Mouse (Mus musculus): Measurements from ENCODE around the gene AC124108.1. TPM values are rescaled to one million over a fixed set of nuclear protein-coding genes. Genes with fewer than 3 reads are reported as not detected.

The AC124108.1 gene
- polyA plus RNA-seq, 1 experiment from 2014 or later, result not detected

GRCm38 (mm10) chr1:132190040-132190513 is 1.2 kb upstream of the AC124108.1 start:
- H3K36me3 ChIP-seq (ENCODE audit: inconsistent target), result no peaks in the 10 kb centered on the region
- WGBS (ENCODE audit: missing documents), result 1% methylated on average over 45 of the region's 50 CpGs
- no peaks in the 10 kb centered on the region for H3K79me2 ChIP-seq (ENCODE audit: inconsistent target)
- H3K27ac ChIP-seq, result no peak overlapping the region
- no peak overlapping the region for H3K4me3 ChIP-seq (ENCODE audit: inconsistent target)

GRCm38 (mm10) chr1:132190621-132191092 is 600 bp upstream of the AC124108.1 start:
- WGBS (ENCODE audit: missing documents), result 1% methylated on average over 58 of the region's 62 CpGs
- Histone ChIP-seq H3K79me2 (ENCODE audit: inconsistent target) (no peaks in the 10 kb centered on the region), H3K36me3 (ENCODE audit: inconsistent target) (no peaks in the 10 kb centered on the region), H3K27ac (no peak overlapping the region), H3K4me3 (ENCODE audit: inconsistent target) (no peak overlapping the region)

GRCm38 (mm10) chr1:132191786-132192680 is 776 bp downstream of the AC124108.1 start:
- 41% methylated on average over 16 of the region's 16 CpGs for WGBS (ENCODE audit: missing documents)
- H3K79me2 ChIP-seq (ENCODE audit: inconsistent target), result no peaks in the 10 kb centered on the region
- H3K36me3 ChIP-seq (ENCODE audit: inconsistent target), result no peaks in the 10 kb centered on the region
- H3K27ac ChIP-seq, result no peak overlapping the region
- H3K4me3 ChIP-seq (ENCODE audit: inconsistent target), result no peak overlapping the region

- no peak overlapping the region for H3K27ac ChIP-seq
- H3K79me2 ChIP-seq (ENCODE audit: inconsistent target), result no peaks in the 10 kb centered on the region
- H3K4me3 ChIP-seq (ENCODE audit: inconsistent target), result no peak overlapping the region
- no peaks in the 10 kb centered on the region for H3K36me3 ChIP-seq (ENCODE audit: inconsistent target)
- WGBS (ENCODE audit: missing documents), result 68% methylated on average over 3 of the region's 3 CpGs
Observed at GRCm38 (mm10) chr1:132193806-132194205, 2.5 kb downstream of the AC124108.1 start.

- H3K4me3 ChIP-seq (ENCODE audit: inconsistent target), result no peak overlapping the region
- no peak overlapping the region for H3K27ac ChIP-seq
- no peaks in the 10 kb centered on the region for H3K79me2 ChIP-seq (ENCODE audit: inconsistent target)
- 25% methylated on average over 3 of the region's 3 CpGs for WGBS (ENCODE audit: missing documents)
- no peaks in the 10 kb centered on the region for H3K36me3 ChIP-seq (ENCODE audit: inconsistent target)
Observed at GRCm38 (mm10) chr1:132194624-132195023, 3.4 kb downstream of the AC124108.1 start.

- WGBS (ENCODE audit: missing documents), result 80% methylated on average over 9 of the region's 9 CpGs
- H3K27ac ChIP-seq, result no peak overlapping the region
- H3K4me3 ChIP-seq (ENCODE audit: inconsistent target), result no peak overlapping the region
- no peaks in the 10 kb centered on the region for H3K36me3 ChIP-seq (ENCODE audit: inconsistent target)
- H3K79me2 ChIP-seq (ENCODE audit: inconsistent target), result no peaks in the 10 kb centered on the region
Observed at GRCm38 (mm10) chr1:132195100-132195499, 3.8 kb downstream of the AC124108.1 start.

GRCm38 (mm10) chr1:132195681-132196080 is 4.4 kb downstream of the AC124108.1 start:
- H3K36me3 ChIP-seq (ENCODE audit: inconsistent target), result no peaks in the 10 kb centered on the region
- no peaks in the 10 kb centered on the region for H3K79me2 ChIP-seq (ENCODE audit: inconsistent target)
- no peak overlapping the region for H3K4me3 ChIP-seq (ENCODE audit: inconsistent target)
- 66% methylated on average over 5 of the region's 5 CpGs for WGBS (ENCODE audit: missing documents)
- no peak overlapping the region for H3K27ac ChIP-seq

- Histone ChIP-seq H3K4me3 (ENCODE audit: inconsistent target) (no peak overlapping the region), H3K27ac (no peak overlapping the region), H3K79me2 (ENCODE audit: inconsistent target) (no peaks in the 10 kb centered on the region), H3K36me3 (ENCODE audit: inconsistent target) (no peaks in the 10 kb centered on the region)
- 77% methylated on average over 7 of the region's 7 CpGs for WGBS (ENCODE audit: missing documents)
Observed at GRCm38 (mm10) chr1:132196337-132196736, 5.1 kb downstream of the AC124108.1 start.

GRCm38 (mm10) chr1:132197666-132198065 is 6.4 kb downstream of the AC124108.1 start:
- no peaks in the 10 kb centered on the region for H3K36me3 ChIP-seq (ENCODE audit: inconsistent target)
- no peak overlapping the region for H3K27ac ChIP-seq
- H3K79me2 ChIP-seq (ENCODE audit: inconsistent target), result no peaks in the 10 kb centered on the region
- WGBS (ENCODE audit: missing documents), result 70% methylated on average over 9 of the region's 9 CpGs
- H3K4me3 ChIP-seq (ENCODE audit: inconsistent target), result no peak overlapping the region

- no peaks in the 10 kb centered on the region for H3K36me3 ChIP-seq (ENCODE audit: inconsistent target)
- WGBS (ENCODE audit: missing documents), result 93% methylated on average over 16 of the region's 16 CpGs
- no peak overlapping the region for H3K27ac ChIP-seq
- no peak overlapping the region for H3K4me3 ChIP-seq (ENCODE audit: inconsistent target)
- no peaks in the 10 kb centered on the region for H3K79me2 ChIP-seq (ENCODE audit: inconsistent target)
Observed at GRCm38 (mm10) chr1:132198401-132199071, 7.3 kb downstream of the AC124108.1 start.

GRCm38 (mm10) chr1:132199244-132199643 is 8.0 kb downstream of the AC124108.1 start:
- Histone ChIP-seq H3K27ac (no peak overlapping the region), H3K79me2 (ENCODE audit: inconsistent target) (no peaks in the 10 kb centered on the region), H3K4me3 (ENCODE audit: inconsistent target) (no peak overlapping the region), H3K36me3 (ENCODE audit: inconsistent target) (no peaks in the 10 kb centered on the region)
- 82% methylated on average over 6 of the region's 6 CpGs for WGBS (ENCODE audit: missing documents)

- Histone ChIP-seq H3K79me2 (ENCODE audit: inconsistent target) (no peaks in the 10 kb centered on the region), H3K27ac (no peak overlapping the region), H3K36me3 (ENCODE audit: inconsistent target) (no peaks in the 10 kb centered on the region), H3K4me3 (ENCODE audit: inconsistent target) (no peak overlapping the region)
- 40% methylated on average over 10 of the region's 12 CpGs for WGBS (ENCODE audit: missing documents)
Observed at GRCm38 (mm10) chr1:132199934-132200333, 8.7 kb downstream of the AC124108.1 start.

- WGBS (ENCODE audit: missing documents), result 68% methylated on average over 10 of the region's 11 CpGs
- no peak overlapping the region for H3K27ac ChIP-seq
- no peaks in the 10 kb centered on the region for H3K79me2 ChIP-seq (ENCODE audit: inconsistent target)
- no peaks in the 10 kb centered on the region for H3K36me3 ChIP-seq (ENCODE audit: inconsistent target)
- H3K4me3 ChIP-seq (ENCODE audit: inconsistent target), result no peak overlapping the region
Observed at GRCm38 (mm10) chr1:132200562-132201510, 9.6 kb downstream of the AC124108.1 start.

- Histone ChIP-seq H3K27ac (no peak overlapping the region), H3K4me3 (ENCODE audit: inconsistent target) (no peak overlapping the region), H3K79me2 (ENCODE audit: inconsistent target) (no peaks in the 10 kb centered on the region), H3K36me3 (ENCODE audit: inconsistent target) (no peaks in the 10 kb centered on the region)
- 84% methylated on average over 4 of the region's 4 CpGs for WGBS (ENCODE audit: missing documents)
Observed at GRCm38 (mm10) chr1:132201511-132201860, 10.2 kb downstream of the AC124108.1 start.

All from macrophage (primary cell).